Mouse (Mus musculus): ENCODE measurements around the gene Clip2. TPM values are rescaled to one million over a fixed set of nuclear protein-coding genes. Genes with fewer than 3 reads are reported as not detected.

The Clip2 gene
- 39.0 and 47.7 TPM in 2 replicates for polyA plus RNA-seq (2012; rRNA removed)

GRCm38 (mm10) chr5:134552110-134552972 lies at the start of gene Clip2:
Gene Clip2, minus strand, starts transcription at chr5:134552434.

DNA sequence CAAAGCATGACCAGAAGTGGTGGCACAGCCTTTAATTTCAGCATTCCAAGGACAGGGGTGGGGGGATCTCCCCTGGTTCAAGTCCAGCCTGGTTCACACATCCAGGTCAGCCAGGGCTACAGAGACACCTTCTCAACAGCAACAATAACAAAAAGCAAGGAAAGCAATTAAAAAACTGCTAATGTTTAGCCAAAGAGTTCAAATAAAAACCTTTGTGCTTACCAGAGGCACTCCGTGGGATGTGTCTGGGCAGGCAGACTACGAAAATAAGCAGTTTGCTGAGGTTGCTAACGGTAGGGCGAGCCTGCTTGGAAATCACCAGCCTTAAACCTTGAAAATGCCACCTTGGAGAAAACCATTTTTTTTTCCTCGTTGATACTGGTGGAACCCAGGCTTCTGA lies 28.9 kb upstream of the Clip2 start, which contains the start of gene Rfc2:
Rfc2 (plus strand) TSS at position 221 of the 400 bp plus-strand sequence.

GRCm38 (mm10) chr5:134560071-134560449 lies 7.8 kb upstream of the Clip2 start, which contains the start of gene Syna:
Gene Syna, minus strand, starts transcription at chr5:134560171.

DNA sequence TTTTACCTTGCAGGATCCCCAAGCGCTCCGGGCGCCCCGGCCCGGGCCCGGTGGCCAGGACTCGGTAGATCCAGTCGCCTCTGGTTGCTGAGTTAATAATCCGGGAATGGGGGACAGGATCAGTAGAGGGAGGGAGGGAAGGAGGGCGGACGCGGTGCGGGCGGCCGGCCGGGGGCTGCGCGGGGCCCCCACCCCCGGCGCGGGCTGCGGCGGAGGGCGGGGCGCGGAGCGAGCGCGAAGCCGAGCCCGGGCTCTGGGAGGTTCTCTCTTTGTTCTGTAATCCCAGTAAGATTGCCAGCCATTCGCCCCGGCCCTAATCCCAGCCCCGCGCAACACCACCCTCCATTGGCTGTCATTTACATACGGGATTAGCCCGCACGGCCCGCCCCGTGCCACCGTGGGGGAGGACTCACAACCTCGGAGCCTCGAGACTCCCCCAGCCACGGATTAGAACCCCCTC lies 95.7 kb downstream of the Clip2 start, which contains the start of gene Gtf2ird1:
Gtf2ird1 (minus strand) TSS at position 214 of the 460 bp plus-strand sequence.

Other genes starting within 250 kb of the Clip2 start
- gene Gtf2i, start 237.7 kb downstream of the Clip2 start, polyA plus RNA-seq (2012; rRNA removed): 203 and 272 TPM in 2 replicates
- 84.3 and 85.2 TPM in 2 replicates for gene Gtf2ird1, start 95.7 kb downstream of the Clip2 start, polyA plus RNA-seq (2012; rRNA removed)
- gene Syna, start 7.7 kb upstream of the Clip2 start, polyA plus RNA-seq (2012; rRNA removed): not detected in 2 replicates
- 236 and 257 TPM in 2 replicates for gene Rfc2, start 28.9 kb upstream of the Clip2 start, polyA plus RNA-seq (2012; rRNA removed)
- 6.4 and 8.3 TPM in 2 replicates for gene Lat2, start 62.6 kb upstream of the Clip2 start, polyA plus RNA-seq (2012; rRNA removed)
- gene Eif4h, start 87.1 kb upstream of the Clip2 start, polyA plus RNA-seq (2012; rRNA removed): 350 and 368 TPM in 2 replicates
- 41.4 and 45.1 TPM in 2 replicates for gene Limk1, start 136.2 kb upstream of the Clip2 start, polyA plus RNA-seq (2012; rRNA removed)
- gene Eln, start 194.9 kb upstream of the Clip2 start, polyA plus RNA-seq (2012; rRNA removed): 8.6 and 16.8 TPM in 2 replicates